Mouse (Mus musculus) neural tube, embryonic 14.5 days (tissue): ENCODE data around the gene Pttg1. TPM values are rescaled to one million over a fixed set of nuclear protein-coding genes. Genes with fewer than 3 reads are reported as not detected.
A peak's percentile ranks its signal among the peaks of the same experiment; 100 is the strongest.

Experiments used
- ATAC-seq: fragments of 200-750 bp; cut with Nextera tagmentation; 2 replicates; pipeline ENCODE4 v1.8.0; 2017; ENCODE audit warnings: low read depth, mild to moderate bottlenecking, moderate TSS enrichment, moderate library complexity
- H3K27ac ChIP-seq: fragments of 300-500 bp; sonication (generic); 2 replicates; pipeline ENCODE4 v1.5.1; 2014; ENCODE audit warnings: low read depth, mild to moderate bottlenecking, control low read depth, low read length, moderate library complexity, mixed read lengths
- H3K27me3 ChIP-seq: fragments of 300-500 bp; sonication (generic); 2 replicates; pipeline ENCODE4 v1.6.1; 2014; ENCODE audit warnings: low read length; ENCODE audit not compliant: control insufficient read depth, insufficient read depth
- H3K36me3 ChIP-seq: fragments of 300-500 bp; sonication (generic); 2 replicates; pipeline ENCODE4 v1.6.1; 2014; ENCODE audit warnings: low read length, mixed read lengths; ENCODE audit not compliant: control insufficient read depth, insufficient read depth
- H3K4me1 ChIP-seq: fragments of 300-500 bp; sonication (generic); 2 replicates; pipeline ENCODE4 v1.6.1; 2014; ENCODE audit warnings: low read length; ENCODE audit not compliant: control insufficient read depth, insufficient read depth
- H3K4me2 ChIP-seq: fragments of 300-500 bp; sonication (generic); 2 replicates; pipeline ENCODE4 v1.6.1; 2014; ENCODE audit warnings: mild to moderate bottlenecking, low read depth, low read length, control low read depth
- H3K4me3 ChIP-seq: fragments of 300-500 bp; sonication (generic); 2 replicates; pipeline ENCODE4 v1.5.1; 2014; ENCODE audit warnings: low read depth, low read length, control low read depth, mixed read lengths
- H3K9ac ChIP-seq: fragments of 300-500 bp; sonication (generic); replicated peaks from 2 replicates; pipeline ENCODE4 v1.6.1; 2014; ENCODE audit warnings: low read depth, mild to moderate bottlenecking, control low read depth, low read length, mixed read lengths
- H3K9me3 ChIP-seq: fragments of 300-500 bp; sonication (generic); 2 replicates; pipeline ENCODE4 v1.6.1; 2016; ENCODE audit warnings: low read length; ENCODE audit not compliant: control insufficient read depth
- WGBS: fragments of 180-500 bp; shearing (Covaris S2); extraction: QIAGEN DNeasy Blood & Tissue Kit; methylation state at CpG from one replicate; pipeline ENCODE4 v1.1.7; 2014; 5-methylcytosine and 5-hydroxymethylcytosine counted together
- polyA plus RNA-seq: library from polyadenylated mRNA; unstranded; fragments of >200 nt; fragmentation: Nextera tagmentation; extraction: Ambion mirVana; gene quantifications from 2 replicates; pipeline ENCODE4 v1.2.1, GENCODE M21; 2014

The Pttg1 gene
- polyA plus RNA-seq, 1 experiment from 2014 or later: 36.1 TPM

DNA sequence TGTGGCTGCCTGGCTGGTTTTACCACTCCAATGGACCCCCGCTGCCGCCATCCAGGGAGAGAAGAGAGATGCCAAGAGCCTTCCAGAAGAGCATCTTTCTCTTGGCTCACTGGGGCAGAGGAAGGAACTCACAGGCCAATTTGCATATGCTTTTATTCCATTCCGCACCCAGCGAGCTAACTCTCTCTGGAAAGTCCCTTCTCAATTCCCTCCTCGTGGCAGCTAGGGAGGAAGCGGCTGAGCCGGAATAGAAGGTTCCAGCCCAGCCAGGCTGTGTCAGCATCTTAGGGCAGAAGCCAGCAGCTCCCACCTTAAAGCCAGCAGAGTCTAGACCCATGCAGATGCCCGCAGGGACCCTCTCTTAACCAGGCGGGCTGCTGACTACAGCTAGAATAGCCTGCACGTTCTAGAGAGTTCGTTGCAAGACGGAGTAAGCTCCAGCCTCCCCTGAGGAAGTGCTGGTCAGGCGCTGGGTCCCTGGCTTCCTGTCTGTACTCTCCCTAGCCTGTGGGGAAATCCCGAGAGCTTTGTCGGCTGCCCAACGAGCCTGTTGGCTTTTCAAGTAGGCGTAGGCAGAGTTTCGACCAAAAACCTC, 40.9 kb downstream of the Pttg1 start:
- Histone ChIP-seq H3K27me3 (no peaks in the 10 kb centered on the region), H3K27ac (peak overlapping the region; percentile 73), H3K4me2 (peak overlapping the region; percentile 51), H3K9me3 (no peaks in the 10 kb centered on the region), H3K4me1 (peaks cover 10% of the 10 kb centered on the region; the same call in 1 of the 2 replicates), H3K36me3 (no peaks in the 10 kb centered on the region), H3K4me3 (peak overlapping the region; percentile 26), H3K9ac (peak overlapping the region; percentile 35)
- ATAC-seq: peak; percentile 86
- WGBS: 2% methylated on average over 18 of the region's 18 CpGs

DNA sequence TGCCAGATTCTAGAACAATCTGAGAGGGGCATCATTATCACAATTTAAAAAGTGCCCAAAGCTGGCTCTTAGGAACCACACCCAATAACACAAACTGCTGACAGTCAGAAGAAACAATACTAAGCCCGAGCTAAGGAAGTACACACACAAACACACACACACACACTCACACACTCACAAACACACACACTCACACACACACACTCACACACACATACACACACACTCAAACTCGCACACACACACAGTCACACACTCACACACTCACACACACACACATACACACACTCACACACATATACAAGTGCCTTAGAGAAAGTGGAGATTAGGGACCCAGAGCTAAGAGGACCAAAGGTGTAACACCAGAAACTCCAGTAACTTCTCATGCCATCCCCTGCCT, 42.5 kb downstream of the Pttg1 start:
- no peaks in the 10 kb centered on the region for H3K36me3 ChIP-seq
- H3K9ac ChIP-seq: no peak overlapping the region
- no peak overlapping the region for H3K27ac ChIP-seq
- no peak for ATAC-seq
- H3K27me3 ChIP-seq: no peaks in the 10 kb centered on the region
- no peak overlapping the region for H3K4me2 ChIP-seq
- peaks cover 10% of the 10 kb centered on the region; the same call in 1 of the 2 replicates for H3K4me1 ChIP-seq
- H3K4me3 ChIP-seq: no peak overlapping the region
- WGBS: 88% methylated on average over 2 of the region's 2 CpGs
- no peaks in the 10 kb centered on the region for H3K9me3 ChIP-seq

DNA sequence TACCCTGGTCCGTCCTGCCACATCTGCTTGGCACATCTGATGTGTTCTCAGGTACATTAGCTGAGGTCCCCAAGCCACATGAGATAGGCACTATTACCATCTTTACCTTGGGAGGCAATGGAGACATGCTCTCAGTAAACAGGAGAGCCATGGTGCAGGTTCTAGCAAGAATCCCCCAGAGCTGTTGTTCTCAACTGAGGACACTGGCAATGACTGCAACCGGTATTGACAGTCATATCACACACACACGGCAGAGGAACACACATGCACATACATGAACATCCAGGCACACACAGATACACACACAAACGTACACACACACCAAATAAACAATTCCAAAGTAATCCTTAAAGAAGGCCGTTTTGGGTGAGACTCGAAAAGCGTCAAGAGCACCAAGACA, 45.1 kb downstream of the Pttg1 start:
- WGBS: 91% methylated on average over 7 of the region's 7 CpGs
- H3K36me3 ChIP-seq: no peaks in the 10 kb centered on the region
- no peak overlapping the region for H3K4me2 ChIP-seq
- H3K9me3 ChIP-seq: no peaks in the 10 kb centered on the region
- no peak overlapping the region for H3K4me3 ChIP-seq
- no peak for ATAC-seq
- no peak overlapping the region for H3K9ac ChIP-seq
- H3K27ac ChIP-seq: no peak overlapping the region
- 0 out of 2 replicates have a peak, but pooled peaks cover 2% of the 10 kb centered on the region for H3K27me3 ChIP-seq
- peaks cover 8% of the 10 kb centered on the region; the same call in 1 of the 2 replicates for H3K4me1 ChIP-seq

DNA sequence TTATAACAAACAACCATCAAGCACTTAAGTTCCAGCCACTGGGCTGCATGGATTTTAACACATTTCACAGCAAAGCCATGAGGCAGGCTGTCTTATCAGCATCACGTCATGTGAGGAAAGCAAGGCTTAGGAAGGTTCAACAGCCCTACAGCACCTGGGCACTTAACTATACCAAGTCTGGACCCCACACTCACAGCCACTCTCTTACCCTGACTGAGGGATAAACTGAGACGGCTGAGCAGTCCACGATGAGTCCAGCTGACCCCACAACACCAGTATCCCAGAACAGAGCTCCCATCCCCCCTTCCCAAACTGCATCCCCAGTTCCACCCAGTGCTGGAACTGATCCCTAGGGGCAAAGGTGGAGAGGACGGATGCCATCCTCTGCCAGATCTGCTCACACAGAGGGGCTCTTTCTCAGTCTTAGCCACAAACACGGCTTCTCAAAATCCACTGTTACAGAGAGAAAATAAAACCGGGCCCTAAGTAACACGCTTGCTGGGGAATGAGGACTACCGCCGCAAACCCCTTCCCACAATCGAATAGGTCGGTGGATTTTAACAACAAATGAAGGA, 46.1 kb downstream of the Pttg1 start:
- 0 out of 2 replicates have a peak, but pooled peaks cover 2% of the 10 kb centered on the region for H3K27me3 ChIP-seq
- H3K4me2 ChIP-seq: no peak overlapping the region
- H3K36me3 ChIP-seq: no peaks in the 10 kb centered on the region
- no peaks in the 10 kb centered on the region for H3K9me3 ChIP-seq
- WGBS: 86% methylated on average over 11 of the region's 11 CpGs
- H3K4me1 ChIP-seq: peaks cover 3% of the 10 kb centered on the region; the same call in 1 of the 2 replicates
- no peak overlapping the region for H3K27ac ChIP-seq
- ATAC-seq: no peak
- H3K9ac ChIP-seq: no peak overlapping the region
- H3K4me3 ChIP-seq: no peak overlapping the region

DNA sequence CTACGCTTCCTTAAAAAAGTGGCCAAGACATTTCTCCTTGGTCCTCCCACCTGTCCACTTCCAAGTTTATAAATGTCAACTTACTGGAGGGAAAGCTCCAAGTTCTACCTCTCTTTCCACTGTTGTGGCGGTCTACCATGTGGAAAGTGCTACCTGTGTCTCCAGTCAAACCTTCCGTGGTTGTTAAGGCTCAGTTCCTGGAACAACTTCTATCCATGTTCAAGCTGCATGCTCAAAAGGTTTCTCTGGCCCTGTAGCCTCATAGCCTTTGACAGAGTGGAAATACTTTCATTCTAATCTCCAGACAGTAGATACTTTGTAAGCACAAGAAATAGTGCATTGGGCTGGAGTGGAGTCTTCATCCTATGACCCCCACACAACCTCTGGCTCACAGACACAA, 46.6 kb downstream of the Pttg1 start:
- H3K36me3 ChIP-seq: no peaks in the 10 kb centered on the region
- no peak for ATAC-seq
- no peak overlapping the region for H3K4me2 ChIP-seq
- no peaks in the 10 kb centered on the region for H3K4me1 ChIP-seq
- 95% methylated on average over 3 of the region's 3 CpGs for WGBS
- H3K9ac ChIP-seq: no peak overlapping the region
- H3K4me3 ChIP-seq: no peak overlapping the region
- no peaks in the 10 kb centered on the region for H3K9me3 ChIP-seq
- no peak overlapping the region for H3K27ac ChIP-seq
- H3K27me3 ChIP-seq: 0 out of 2 replicates have a peak, but pooled peaks cover 2% of the 10 kb centered on the region

DNA sequence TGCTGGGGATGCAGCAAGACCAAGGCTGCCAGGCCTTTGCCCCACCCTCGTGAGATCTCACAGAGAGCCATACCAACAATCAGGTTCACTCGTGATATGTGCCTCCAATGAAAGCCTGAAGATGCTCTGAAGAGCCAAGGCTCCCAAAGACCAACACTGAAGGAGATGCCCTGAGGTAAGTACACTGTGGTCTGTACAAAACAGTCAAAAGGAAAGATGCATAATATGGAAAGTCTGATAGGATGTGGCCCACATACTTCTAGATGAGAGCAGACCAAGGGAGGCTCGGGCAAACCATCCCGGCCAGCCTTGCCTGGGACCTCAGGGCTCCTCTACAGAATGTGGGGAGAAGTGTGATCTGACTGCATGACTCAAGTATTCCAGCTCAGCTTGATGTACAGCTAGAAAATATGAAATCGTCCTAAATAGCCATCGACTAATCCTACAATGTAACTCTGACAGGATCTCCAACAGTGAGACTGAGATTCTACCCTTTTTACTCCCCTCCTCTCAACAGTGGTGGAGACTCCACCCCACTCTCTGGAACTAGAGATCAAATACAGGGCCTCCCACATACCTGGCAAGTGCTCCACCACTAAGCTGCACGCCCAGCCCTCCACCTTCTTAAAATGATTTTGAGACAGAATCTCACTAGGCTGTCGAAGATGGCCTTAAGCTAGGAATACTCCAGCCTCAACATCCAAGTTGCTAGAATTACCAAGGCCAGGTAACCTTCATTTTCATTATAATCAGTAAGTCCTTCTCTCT, 48.8 kb downstream of the Pttg1 start:
- no peak overlapping the region for H3K4me2 ChIP-seq
- no peaks in the 10 kb centered on the region for H3K4me1 ChIP-seq
- H3K27ac ChIP-seq: no peak overlapping the region
- no peak for ATAC-seq
- no peaks in the 10 kb centered on the region for H3K9me3 ChIP-seq
- H3K27me3 ChIP-seq: 0 out of 2 replicates have a peak, but pooled peaks cover 2% of the 10 kb centered on the region
- H3K9ac ChIP-seq: no peak overlapping the region
- no peaks in the 10 kb centered on the region for H3K36me3 ChIP-seq
- 91% methylated on average over 8 of the region's 8 CpGs for WGBS
- no peak overlapping the region for H3K4me3 ChIP-seq

DNA sequence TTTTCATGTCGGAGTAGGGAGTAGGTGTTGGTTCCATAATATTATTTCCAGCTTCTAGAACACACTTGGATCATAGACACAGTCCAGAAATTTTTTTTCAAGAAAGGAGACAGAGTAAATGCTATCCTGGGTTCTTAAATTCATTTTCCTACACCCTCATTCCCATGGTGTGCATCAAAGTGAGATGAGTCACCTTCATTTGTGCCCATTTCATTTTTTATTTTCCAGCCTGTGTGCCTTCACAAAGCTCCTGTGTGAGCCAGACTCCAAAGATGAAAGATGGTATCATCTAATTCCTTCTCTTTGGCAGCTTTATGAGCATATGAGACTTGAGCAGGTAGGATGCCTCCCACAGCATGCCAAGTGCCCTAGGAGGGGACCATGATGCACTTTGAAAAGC, 49.5 kb downstream of the Pttg1 start:
- no peak for ATAC-seq
- H3K4me1 ChIP-seq: no peaks in the 10 kb centered on the region
- 93% methylated on average over 1 of the region's 1 CpGs for WGBS

DNA sequence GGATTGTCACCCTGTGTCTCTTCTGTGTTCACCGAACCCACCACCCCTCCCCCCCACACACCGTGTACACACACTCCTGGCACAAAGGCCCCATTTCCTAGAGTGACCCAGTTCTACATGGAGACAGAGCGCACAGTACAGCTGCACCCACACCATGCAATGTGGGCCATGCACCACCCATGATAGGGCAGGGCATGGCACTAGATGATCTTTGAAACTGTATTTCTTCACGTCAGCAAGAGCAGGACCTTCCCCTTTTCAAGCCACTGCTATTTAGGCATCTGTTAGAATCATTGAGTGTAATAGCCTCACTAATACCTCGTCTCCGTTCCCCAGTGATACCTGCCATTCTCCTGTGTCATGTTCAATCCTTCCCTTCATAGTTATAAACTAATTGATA, 51.1 kb downstream of the Pttg1 start:
- Histone ChIP-seq H3K9ac (no peak overlapping the region), H3K27me3 (0 out of 2 replicates have a peak, but pooled peaks cover 2% of the 10 kb centered on the region), H3K27ac (no peak overlapping the region), H3K4me1 (no peaks in the 10 kb centered on the region), H3K4me2 (no peak overlapping the region), H3K36me3 (no peaks in the 10 kb centered on the region), H3K9me3 (no peaks in the 10 kb centered on the region), H3K4me3 (no peak overlapping the region)
- WGBS: 90% methylated on average over 6 of the region's 6 CpGs
- no peak for ATAC-seq

More for the DNA sequence above, 49.5 kb downstream of the Pttg1 start:
- H3K27me3 ChIP-seq: 0 out of 2 replicates have a peak, but pooled peaks cover 2% of the 10 kb centered on the region
- no peak overlapping the region for H3K4me2 ChIP-seq
- no peaks in the 10 kb centered on the region for H3K36me3 ChIP-seq
- no peak overlapping the region for H3K9ac ChIP-seq
- H3K4me3 ChIP-seq: no peak overlapping the region
- H3K27ac ChIP-seq: no peak overlapping the region
- H3K9me3 ChIP-seq: no peaks in the 10 kb centered on the region

DNA sequence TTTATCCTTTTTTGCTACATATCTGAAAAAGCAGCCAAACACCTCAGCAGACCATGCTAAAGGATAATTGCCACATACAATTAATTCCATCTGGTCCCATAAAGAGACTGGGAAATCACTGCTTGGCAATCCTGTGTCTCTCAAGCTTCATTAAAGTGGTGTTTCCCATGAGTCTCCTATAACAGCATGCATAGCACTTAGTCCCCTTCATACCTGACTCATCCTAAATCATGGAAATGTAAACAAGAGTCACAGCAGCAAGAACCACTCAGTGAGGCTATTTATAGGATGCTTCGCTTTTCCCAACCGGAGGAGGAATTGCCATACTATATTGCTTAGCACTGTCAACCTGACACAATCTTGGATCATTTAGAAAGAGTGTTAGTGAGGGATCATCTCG, 52.7 kb downstream of the Pttg1 start:
- Histone ChIP-seq H3K9ac (no peak overlapping the region), H3K36me3 (no peaks in the 10 kb centered on the region), H3K9me3 (no peaks in the 10 kb centered on the region), H3K4me1 (no peaks in the 10 kb centered on the region), H3K4me2 (no peak overlapping the region), H3K4me3 (no peak overlapping the region), H3K27me3 (0 out of 2 replicates have a peak, but pooled peaks cover 2% of the 10 kb centered on the region), H3K27ac (no peak overlapping the region)
- ATAC-seq: peak; percentile 68; the same call in 1 of the 2 replicates
- WGBS: 66% methylated on average over 3 of the region's 3 CpGs
